Mouse (Mus musculus): ENCODE data around the gene Gm13102.
"Not testable (repeated sequence)": the region's sequence is repeated elsewhere in the genome, so short reads cannot be mapped to it uniquely, and the experiment has no call there.

Gene Gm13102

DNA sequence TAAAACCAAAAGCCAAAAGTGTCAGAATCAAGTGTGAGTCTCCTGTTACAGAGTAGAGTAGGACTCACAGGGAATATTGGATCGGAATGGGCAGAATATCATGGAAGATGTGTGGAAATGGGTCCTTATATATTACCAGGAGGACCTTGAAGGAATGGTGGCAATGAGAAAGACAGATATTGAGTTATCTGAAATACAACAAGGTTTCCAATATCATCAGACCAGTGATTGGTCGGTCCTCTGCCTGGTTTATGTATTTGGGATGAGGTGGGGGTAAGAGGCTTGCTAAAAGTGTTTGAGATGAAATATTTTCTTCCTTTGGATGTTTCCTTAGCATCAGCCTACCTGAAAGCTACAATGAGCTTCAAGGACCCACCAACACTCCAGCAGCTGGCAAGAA is at the start of gene Gm13102:
TSS of gene Gm13102 (plus strand) at position 301 of the 400 bp plus-strand sequence.
- not testable (repeated sequence) for DNase-seq (ENCODE audit: low spot score in 2 of 2)

GRCm38 (mm10) chr4:144058826-144059225 is 47.4 kb upstream of the Gm13102 start, which contains the start of gene Pramel4:
Gene Pramel4, plus strand, starts transcription at chr4:144059126.
- DNase-seq (ENCODE audit: low spot score in 2 of 2) = not testable (repeated sequence)

Measured in right cerebral cortex, postnatal 10 days (tissue).